Mouse (Mus musculus) erythroblast, embryonic 14.5 days (primary cell): ENCODE data around the gene Mrtfb.

Experiments
- GATA1 ChIP-seq: IDR thresholded peaks from 2 replicates; pipeline ENCODE4 v1.6.1; 2012; ENCODE audit warnings: low read length, inconsistent platforms, mixed read lengths
- TAL1 ChIP-seq: IDR thresholded peaks from 3 replicates; pipeline ENCODE4 v1.6.1; 2012; ENCODE audit warnings: low read length, inconsistent platforms, mixed read lengths

DNA sequence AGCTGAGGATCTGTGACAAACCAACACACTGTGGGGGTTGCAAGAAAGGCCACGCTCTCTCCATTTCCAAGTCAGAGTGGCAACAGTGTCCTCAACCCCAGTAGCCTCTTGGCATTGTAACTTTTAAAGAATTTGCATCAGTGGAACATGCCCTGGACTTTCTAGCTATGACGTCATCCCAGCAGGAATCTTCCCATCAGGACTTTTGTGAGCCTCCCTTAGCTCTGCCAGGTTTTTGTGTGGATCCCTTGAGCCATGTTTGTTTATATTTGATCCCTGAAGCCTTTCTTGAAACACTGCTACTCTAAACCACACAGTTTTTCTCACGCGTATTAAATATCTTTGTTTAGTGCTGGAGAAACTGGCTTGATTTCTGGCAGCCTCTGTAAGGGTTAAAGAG is 97.6 kb downstream of the Mrtfb start:
- TF ChIP-seq GATA1 (no peak), TAL1 (no peak)
